Mouse (Mus musculus) forebrain, embryonic 16.5 days (tissue): ENCODE measurements around the gene Lsamp. TPM values are rescaled to one million over a fixed set of nuclear protein-coding genes. Genes with fewer than 3 reads are reported as not detected.

Experiments used
- ATAC-seq: fragments of 200-750 bp; cut with Nextera tagmentation; 2 replicates; pipeline ENCODE4 v1.8.0; 2017; ENCODE audit warnings: mild to moderate bottlenecking, moderate library complexity
- H3K27ac ChIP-seq: fragments of 300-500 bp; sonication (generic); 2 replicates; pipeline ENCODE4 v1.5.1; 2014; ENCODE audit warnings: low read length, control low read depth
- H3K27me3 ChIP-seq: fragments of 300-500 bp; sonication (generic); replicated peaks from 2 replicates; pipeline ENCODE4 v1.6.1; 2014; ENCODE audit warnings: low read length; ENCODE audit not compliant: control insufficient read depth, insufficient read depth
- H3K36me3 ChIP-seq: fragments of 300-500 bp; sonication (generic); 2 replicates; pipeline ENCODE4 v1.6.1; 2014; ENCODE audit not compliant: control insufficient read depth, insufficient read depth
- H3K4me1 ChIP-seq: fragments of 300-500 bp; sonication (generic); replicated peaks from 2 replicates; pipeline ENCODE4 v1.6.1; 2014; ENCODE audit warnings: low read length; ENCODE audit not compliant: control insufficient read depth, insufficient read depth
- H3K4me2 ChIP-seq: fragments of 300-500 bp; sonication (generic); 2 replicates; pipeline ENCODE4 v1.6.1; 2014; ENCODE audit warnings: mild to moderate bottlenecking, low read length, control low read depth
- H3K4me3 ChIP-seq: fragments of 300-500 bp; sonication (generic); replicated peaks from 2 replicates; pipeline ENCODE4 v1.5.1; 2014; ENCODE audit warnings: mild to moderate bottlenecking, low read length, control low read depth
- H3K9ac ChIP-seq: fragments of 300-500 bp; sonication (generic); replicated peaks from 2 replicates; pipeline ENCODE4 v1.6.1; 2014; ENCODE audit warnings: low read depth, low read length, control low read depth
- H3K9me3 ChIP-seq: fragments of 300-500 bp; sonication (generic); 2 replicates; pipeline ENCODE4 v1.6.1; 2016; ENCODE audit warnings: low read length; ENCODE audit not compliant: control insufficient read depth
- WGBS: fragments of 180-500 bp; shearing (Covaris S2); extraction: QIAGEN DNeasy Blood & Tissue Kit; methylation state at CpG from one replicate; pipeline ENCODE4 v1.1.7; 2014; 5-methylcytosine and 5-hydroxymethylcytosine counted together
- polyA plus RNA-seq: library from polyadenylated mRNA; unstranded; fragments of >200 nt; fragmentation: Nextera tagmentation; extraction: Ambion mirVana; gene quantifications from 2 replicates; pipeline ENCODE4 v1.2.1, GENCODE M21; 2015

Lsamp gene
- polyA plus RNA-seq, 1 experiment from 2014 or later, result 68.1 TPM

- 0 out of 2 replicates have a peak, but pooled peaks cover 9% of the 10 kb centered on the region for H3K4me1 ChIP-seq
- no peaks in the 10 kb centered on the region for H3K36me3 ChIP-seq
- no peak overlapping the region for H3K4me2 ChIP-seq
- H3K27me3 ChIP-seq, result no peaks in the 10 kb centered on the region
- 52% methylated on average over 5 of the region's 5 CpGs for WGBS
- ATAC-seq, result peak; percentile 94
- no peaks in the 10 kb centered on the region for H3K9me3 ChIP-seq
- no peak overlapping the region for H3K4me3 ChIP-seq
- H3K9ac ChIP-seq, result no peak overlapping the region
- H3K27ac ChIP-seq, result no peak overlapping the region
These were observed 244.5 kb downstream of the Lsamp start for GRCm38 (mm10) chr16:40228627-40229026.

GRCm38 (mm10) chr16:40233066-40233465 is 248.9 kb downstream of the Lsamp start:
- H3K27me3 ChIP-seq, result no peaks in the 10 kb centered on the region
- no peaks in the 10 kb centered on the region for H3K9me3 ChIP-seq
- H3K4me3 ChIP-seq, result no peak overlapping the region
- no peak overlapping the region for H3K4me2 ChIP-seq
- ATAC-seq, result 0 out of 2 replicates have a peak, but pooled peaks have one; percentile 19
- H3K9ac ChIP-seq, result no peak overlapping the region
- H3K4me1 ChIP-seq, result peaks cover 13% of the 10 kb centered on the region
- H3K27ac ChIP-seq, result peak overlapping the region; percentile 65; the same call in 1 of the 2 replicates
- WGBS, result 17% methylated on average over 2 of the region's 2 CpGs
- H3K36me3 ChIP-seq, result no peaks in the 10 kb centered on the region

GRCm38 (mm10) chr16:40234151-40234895 is 250.2 kb downstream of the Lsamp start:
- Histone ChIP-seq H3K36me3 (no peaks in the 10 kb centered on the region), H3K4me1 (peaks cover 11% of the 10 kb centered on the region), H3K9ac (no peak overlapping the region), H3K4me3 (no peak overlapping the region), H3K27me3 (no peaks in the 10 kb centered on the region), H3K4me2 (no peak overlapping the region), H3K9me3 (no peaks in the 10 kb centered on the region), H3K27ac (0 out of 2 replicates have a peak overlapping the region, but pooled peaks have one; percentile 11)
- WGBS, result 67% methylated on average over 13 of the region's 13 CpGs
- ATAC-seq, result peak; percentile 20

- H3K4me3 ChIP-seq, result no peak overlapping the region
- H3K9ac ChIP-seq, result no peak overlapping the region
- H3K9me3 ChIP-seq, result no peaks in the 10 kb centered on the region
- H3K36me3 ChIP-seq, result no peaks in the 10 kb centered on the region
- 76% methylated on average over 3 of the region's 3 CpGs for WGBS
- no peak for ATAC-seq
- no peak overlapping the region for H3K27ac ChIP-seq
- H3K27me3 ChIP-seq, result no peaks in the 10 kb centered on the region
- no peak overlapping the region for H3K4me2 ChIP-seq
- no peaks in the 10 kb centered on the region for H3K4me1 ChIP-seq
These were observed 287.7 kb downstream of the Lsamp start for GRCm38 (mm10) chr16:40271859-40272258.

GRCm38 (mm10) chr16:40290132-40290531 is 306.0 kb downstream of the Lsamp start:
- H3K9ac ChIP-seq, result no peak overlapping the region
- H3K36me3 ChIP-seq, result no peaks in the 10 kb centered on the region
- H3K4me1 ChIP-seq, result peaks cover 3% of the 10 kb centered on the region; the same call in 1 of the 2 replicates
- H3K27ac ChIP-seq, result no peak overlapping the region
- H3K9me3 ChIP-seq, result no peaks in the 10 kb centered on the region
- H3K4me2 ChIP-seq, result no peak overlapping the region
- WGBS, result 35% methylated on average over 4 of the region's 4 CpGs
- H3K27me3 ChIP-seq, result no peaks in the 10 kb centered on the region; the same call in 1 of the 2 replicates
- no peak overlapping the region for H3K4me3 ChIP-seq
- ATAC-seq, result peak; percentile 36; the same call in 1 of the 2 replicates

- H3K27me3 ChIP-seq, result no peaks in the 10 kb centered on the region; the same call in 1 of the 2 replicates
- peaks cover 3% of the 10 kb centered on the region; the same call in 1 of the 2 replicates for H3K4me1 ChIP-seq
- H3K27ac ChIP-seq, result no peak overlapping the region
- no peak for ATAC-seq
- H3K4me3 ChIP-seq, result no peak overlapping the region
- H3K9ac ChIP-seq, result no peak overlapping the region
- no peaks in the 10 kb centered on the region for H3K36me3 ChIP-seq
- H3K9me3 ChIP-seq, result no peaks in the 10 kb centered on the region
- WGBS, result 54% methylated on average over 4 of the region's 4 CpGs
- H3K4me2 ChIP-seq, result no peak overlapping the region
These were observed 310.2 kb downstream of the Lsamp start for GRCm38 (mm10) chr16:40294296-40294882.

- Histone ChIP-seq H3K4me1 (peaks cover under 1% of the 10 kb centered on the region; the same call in 1 of the 2 replicates), H3K27me3 (no peaks in the 10 kb centered on the region; the same call in 1 of the 2 replicates), H3K9me3 (no peaks in the 10 kb centered on the region), H3K27ac (no peak overlapping the region), H3K9ac (no peak overlapping the region), H3K4me3 (no peak overlapping the region), H3K4me2 (no peak overlapping the region), H3K36me3 (no peaks in the 10 kb centered on the region)
- ATAC-seq, result peak; percentile 68
- WGBS, result 69% methylated on average over 7 of the region's 7 CpGs
These were observed 311.1 kb downstream of the Lsamp start for GRCm38 (mm10) chr16:40295240-40295639.

- Histone ChIP-seq H3K27ac (no peak overlapping the region), H3K4me2 (no peak overlapping the region), H3K36me3 (no peaks in the 10 kb centered on the region), H3K9ac (no peak overlapping the region), H3K4me3 (no peak overlapping the region), H3K4me1 (no peaks in the 10 kb centered on the region), H3K9me3 (no peaks in the 10 kb centered on the region), H3K27me3 (no peaks in the 10 kb centered on the region)
- no peak for ATAC-seq
- 58% methylated on average over 2 of the region's 2 CpGs for WGBS
These were observed 323.5 kb downstream of the Lsamp start for GRCm38 (mm10) chr16:40307666-40308065.

- 50% methylated on average over 2 of the region's 2 CpGs for WGBS
- Histone ChIP-seq H3K27me3 (no peaks in the 10 kb centered on the region), H3K36me3 (no peaks in the 10 kb centered on the region), H3K4me1 (no peaks in the 10 kb centered on the region), H3K4me2 (no peak overlapping the region), H3K9ac (no peak overlapping the region), H3K4me3 (no peak overlapping the region), H3K9me3 (no peaks in the 10 kb centered on the region), H3K27ac (no peak overlapping the region)
- ATAC-seq, result peak; percentile 63
These were observed 332.0 kb downstream of the Lsamp start for GRCm38 (mm10) chr16:40316199-40316598.
